Mouse (Mus musculus) left cerebral cortex, postnatal 25 days (tissue): ENCODE results near the gene Clip4. TPM values are rescaled to one million over a fixed set of nuclear protein-coding genes. Genes with fewer than 3 reads are reported as not detected.
"Not testable (repeated sequence)": the region's sequence is repeated elsewhere in the genome, so short reads cannot be mapped to it uniquely, and the experiment has no call there.

Experiments
- DNase-seq, 2 experiments: peaks; one replicate each; pipeline ENCODE4 v3.0.0; 2022; ENCODE audit warnings: low spot score in 2 of 2, mixed read lengths in 1 of 2
- intact Hi-C: fragments of 180-260 bp; cut with DNase I; formaldehyde crosslinking; loops from one replicate; pipeline ENCODE4 v1.15.1; 2025
- total RNA-seq, 2 experiments: library from RNA; stranded (reverse); gene quantifications; 2 replicates each; pipeline ENCODE4 v1.2.3; 2021

Gene Clip4
- total RNA-seq, result 10 to 100 TPM; 62.8 to 76.7 TPM

GRCm38 (mm10) chr17:71768173-71768572 is at the start of gene Clip4:
Clip4 (plus strand) TSS chr17:71768473.
- DNase-seq, intact Hi-C loops: not testable (repeated sequence)

- intact Hi-C loops, result no loop called here
- DNase-seq, result no peak
Measured at GRCm38 (mm10) chr17:71720434-71720833, 47.8 kb upstream of the Clip4 start.

GRCm38 (mm10) chr17:71721019-71721418 is 47.3 kb upstream of the Clip4 start:
- DNase-seq, result no peak
- intact Hi-C loops, result no loop called here

- no peak for DNase-seq
- intact Hi-C loops, result no loop called here
Measured at GRCm38 (mm10) chr17:71730655-71731054, 37.6 kb upstream of the Clip4 start.

DNA sequence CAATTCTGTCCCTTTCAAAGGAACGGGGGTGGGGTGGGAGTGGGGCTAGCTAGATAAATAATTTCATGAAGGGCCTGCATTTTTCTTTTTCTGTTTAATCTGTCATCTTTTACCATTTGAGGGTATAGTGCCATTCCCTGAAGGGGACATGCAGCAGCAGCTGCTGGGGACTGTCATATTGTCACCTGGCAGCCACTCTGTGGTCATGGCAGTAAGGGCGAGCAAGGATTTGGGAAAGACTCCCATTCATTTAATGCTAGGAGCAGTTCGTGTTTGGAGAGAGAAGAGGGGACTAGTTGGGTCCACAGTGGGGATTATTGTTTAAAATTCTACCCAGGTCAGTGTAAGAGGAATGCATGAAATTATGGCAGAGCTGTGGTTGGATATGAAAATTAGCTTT is 31.8 kb upstream of the Clip4 start:
- DNase-seq, result no peak
- intact Hi-C loops, result no loop called here

DNA sequence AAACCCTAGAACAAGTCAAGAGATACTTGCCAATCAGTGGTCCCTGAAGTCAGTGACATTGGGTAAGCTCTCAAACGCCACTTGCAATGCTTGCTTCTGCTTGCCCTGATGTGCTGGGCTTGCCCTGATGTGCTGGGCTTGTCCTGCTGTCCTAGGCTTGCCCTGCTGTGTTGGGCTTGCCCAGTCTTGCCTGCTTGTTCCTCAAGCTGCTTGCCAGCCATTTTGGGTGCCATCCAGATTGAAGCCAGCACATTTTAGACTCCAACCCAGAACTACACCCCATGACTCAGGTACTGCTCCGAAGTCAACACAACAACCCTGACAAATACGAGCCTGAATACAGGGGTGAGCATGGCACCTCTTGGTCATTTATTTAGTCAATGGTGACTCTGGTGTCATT is 26.1 kb upstream of the Clip4 start:
- intact Hi-C loops, result loop anchor here (2.0 to 5.0 kb wide), 2 partner anchors 40 to 51 kb away; no protein-coding TSS in a partner anchor
- no peak for DNase-seq

GRCm38 (mm10) chr17:71742935-71743334 is 25.3 kb upstream of the Clip4 start:
- DNase-seq, result peak; percentile 51 to 83
- intact Hi-C loops, result loop anchor here (2.0 to 5.0 kb wide), 2 partner anchors 39 to 52 kb away; no protein-coding TSS in a partner anchor

DNA sequence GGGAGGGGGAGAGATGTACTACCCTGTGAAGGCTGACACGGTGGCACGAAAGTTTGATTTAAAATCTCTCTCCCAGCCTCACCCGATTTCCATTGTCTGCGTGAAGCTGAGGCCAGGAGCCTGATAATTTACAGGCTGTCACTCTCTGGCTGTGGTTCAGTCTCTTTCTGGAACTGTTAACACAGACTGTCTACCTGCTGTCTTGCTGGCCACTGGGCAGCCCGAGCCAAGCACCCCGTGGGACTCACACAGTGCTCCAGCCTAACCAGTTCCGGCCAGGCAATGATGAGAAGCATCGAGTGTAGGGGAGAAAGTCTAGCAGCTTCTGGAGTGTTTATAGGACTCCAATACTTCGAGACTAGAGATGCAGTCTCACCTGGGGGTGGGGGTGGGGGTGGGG is 22.2 kb upstream of the Clip4 start:
- DNase-seq, result no peak
- intact Hi-C loops, result no loop called here

DNA sequence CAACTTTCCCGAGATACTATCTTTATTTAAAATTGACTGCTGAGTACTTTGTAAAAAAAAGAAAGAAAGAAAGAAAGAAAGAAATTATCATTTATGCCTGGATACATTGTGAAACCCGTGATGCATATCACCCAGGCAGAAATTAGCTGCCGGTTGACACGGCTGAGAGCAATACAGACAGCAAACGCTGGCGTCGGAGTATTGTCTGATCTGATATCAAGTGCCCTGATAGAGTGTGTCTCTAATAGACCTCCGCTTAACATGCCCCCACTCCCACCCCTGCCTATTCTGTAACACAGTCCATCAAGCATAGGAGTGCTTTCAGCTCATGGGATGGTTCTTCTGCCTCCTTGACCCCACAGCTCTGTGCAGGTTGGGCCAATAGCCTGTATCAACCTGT is 20.7 kb upstream of the Clip4 start:
- DNase-seq, result no peak
- intact Hi-C loops, result no loop called here

GRCm38 (mm10) chr17:71749616-71750168 is 18.6 kb upstream of the Clip4 start:
- DNase-seq, result no peak

GRCm38 (mm10) chr17:71752831-71753230 is 15.4 kb upstream of the Clip4 start, which contains the start of gene Pcare:
Pcare (minus strand) TSS chr17:71752894.
- intact Hi-C loops, result no loop called here

More at GRCm38 (mm10) chr17:71749616-71750168, 18.6 kb upstream of the Clip4 start:
- intact Hi-C loops, result no loop called here

GRCm38 (mm10) chr17:71760536-71760935 is 7.7 kb upstream of the Clip4 start:
- no peak for DNase-seq
- intact Hi-C loops, result no loop called here

More at GRCm38 (mm10) chr17:71752831-71753230, 15.4 kb upstream of the Clip4 start, which contains the start of gene Pcare:
- DNase-seq, result peak in 1 of 2 experiments; percentile 50

DNA sequence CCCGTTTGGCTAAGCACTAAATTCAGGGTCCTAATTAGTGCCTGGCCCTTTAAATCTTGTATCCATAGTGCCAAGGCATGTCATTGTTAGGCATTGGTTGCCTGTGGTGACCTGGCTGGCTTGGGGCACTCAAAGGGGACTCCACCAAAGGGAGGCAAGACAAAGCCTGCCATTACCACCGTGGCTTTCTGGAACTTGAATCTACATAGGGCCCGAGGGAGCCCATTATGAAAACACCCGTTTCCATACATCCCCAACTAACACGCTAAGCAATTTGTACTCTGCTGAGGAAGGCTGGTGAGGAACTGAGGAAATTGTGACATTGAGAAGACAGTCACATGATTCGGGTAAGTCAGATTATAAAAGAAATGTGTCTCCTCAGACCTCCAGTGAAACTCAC is 1.3 kb downstream of the Clip4 start:
- no peak for DNase-seq
- intact Hi-C loops, result no loop called here

DNA sequence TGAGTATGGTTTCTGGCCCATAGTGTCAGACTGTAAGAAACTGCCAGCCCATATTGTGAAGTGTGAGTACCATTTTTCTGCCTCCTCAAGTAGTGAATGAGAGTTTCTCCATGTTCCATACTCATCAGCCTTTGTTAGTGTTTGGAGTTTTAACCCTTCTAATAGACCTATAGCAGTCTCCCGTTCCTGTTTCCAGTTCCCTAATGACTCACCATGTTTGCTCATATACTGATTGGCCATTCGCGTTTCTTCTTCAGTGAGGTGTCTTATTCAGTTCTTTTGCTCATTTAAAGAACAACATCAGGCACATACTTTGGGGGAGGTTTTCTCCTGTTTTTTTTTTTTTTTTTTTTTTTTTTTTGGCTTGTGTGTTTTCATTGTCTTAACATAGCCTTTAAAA is 2.4 kb downstream of the Clip4 start:
- no peak for DNase-seq
- intact Hi-C loops, result no loop called here

- DNase-seq, result peak in 1 of 2 experiments; percentile 35
- intact Hi-C loops, result no loop called here
Measured at GRCm38 (mm10) chr17:71774173-71774572, 5.9 kb downstream of the Clip4 start.

GRCm38 (mm10) chr17:71775279-71775678 is 7.0 kb downstream of the Clip4 start:
- intact Hi-C loops, result no loop called here
- DNase-seq, result peak in 1 of 2 experiments; percentile 79

DNA sequence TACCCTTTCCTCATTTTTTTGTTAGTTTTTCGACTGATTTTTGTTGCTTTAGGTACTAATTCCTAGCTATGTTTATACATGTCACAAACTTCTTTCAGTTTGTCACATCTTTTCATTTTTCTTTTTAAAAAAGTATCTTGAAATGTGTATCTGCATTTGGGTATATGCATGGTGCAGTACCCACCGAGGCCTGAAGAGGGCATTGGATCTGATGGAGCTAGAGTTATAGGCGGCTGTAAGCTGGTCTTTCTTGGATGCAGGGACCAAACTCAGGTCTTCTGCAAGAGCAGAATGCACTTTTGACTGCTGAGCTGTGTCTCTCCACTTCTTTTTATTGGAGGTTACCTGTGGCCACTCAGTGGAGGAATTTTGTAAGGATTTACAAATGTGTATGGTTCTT is 10.4 kb downstream of the Clip4 start:
- no peak for DNase-seq
- intact Hi-C loops, result no loop called here

GRCm38 (mm10) chr17:71780490-71780889 is 12.2 kb downstream of the Clip4 start:
- no peak for DNase-seq
- intact Hi-C loops, result loop anchor here (5.0 kb wide), 3 partner anchors 38 to 262 kb away; partner anchors contain the start of gene Togaram2

DNA sequence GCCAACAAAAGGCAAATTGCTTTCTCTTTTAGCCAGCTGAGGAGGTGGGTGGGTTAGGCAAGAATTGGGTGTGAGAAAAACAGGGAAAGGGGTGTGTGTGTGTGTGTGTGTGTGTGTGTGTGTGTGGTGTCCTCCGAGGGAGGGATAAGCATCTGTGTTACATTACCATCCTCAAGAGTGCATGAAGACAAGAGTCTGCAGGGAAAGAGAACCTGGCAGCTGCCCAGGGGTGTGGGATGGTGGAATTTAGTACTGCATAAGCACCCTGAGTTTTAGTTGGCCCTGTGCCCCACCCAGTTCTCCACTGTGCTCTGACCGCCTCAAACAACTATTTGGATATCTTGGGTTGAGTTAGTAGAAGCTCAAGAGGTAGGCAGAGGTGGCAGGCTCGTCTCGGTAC is 12.7 kb downstream of the Clip4 start:
- intact Hi-C loops, result loop anchor here (5.0 kb wide), 3 partner anchors 39 to 261 kb away; partner anchors contain the start of gene Togaram2
- DNase-seq, result peak; percentile 60 to 95

DNA sequence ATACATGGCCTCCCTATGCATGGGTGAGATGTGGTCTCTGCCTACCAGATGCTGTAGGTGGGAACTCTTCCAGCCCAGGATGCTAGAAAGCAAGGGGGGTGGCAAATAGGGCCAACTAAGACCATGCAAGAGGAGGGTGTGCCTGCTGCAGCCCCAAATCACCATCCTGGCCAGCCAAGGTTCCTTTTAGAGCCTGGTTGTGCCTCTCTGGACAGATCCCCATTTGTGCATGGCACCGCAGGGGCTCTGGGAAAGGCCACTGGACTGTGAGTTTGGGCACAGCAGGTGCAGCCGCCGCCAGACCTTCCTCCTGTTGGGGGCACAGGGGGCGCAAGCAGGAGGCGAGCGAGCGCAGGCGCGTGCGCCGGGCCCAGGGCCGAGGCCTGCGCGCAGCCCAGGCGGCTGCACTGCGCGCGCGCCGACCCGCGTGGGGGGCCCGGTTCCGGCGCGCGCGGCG is 14.0 kb downstream of the Clip4 start:
- peak; percentile 30 to 52 for DNase-seq
- intact Hi-C loops, result loop anchor here (2.0 to 5.0 kb wide), 4 partner anchors 40 to 260 kb away; partner anchors contain the start of gene Togaram2

GRCm38 (mm10) chr17:71782699-71783365 is 14.6 kb downstream of the Clip4 start:
- intact Hi-C loops, result loop anchor here (2.0 to 5.0 kb wide), 4 partner anchors 41 to 259 kb away; partner anchors contain the start of gene Togaram2
- DNase-seq, result peak; percentile 40 to 50
